Mouse (Mus musculus): Measurements from ENCODE around the gene Gpx2. TPM values are rescaled to one million over a fixed set of nuclear protein-coding genes. Genes with fewer than 3 reads are reported as not detected.
A peak's percentile ranks its signal among the peaks of the same experiment; 100 is the strongest.

Gene Gpx2
- total RNA-seq, 4 experiments from 2014 or later, result not detected

DNA sequence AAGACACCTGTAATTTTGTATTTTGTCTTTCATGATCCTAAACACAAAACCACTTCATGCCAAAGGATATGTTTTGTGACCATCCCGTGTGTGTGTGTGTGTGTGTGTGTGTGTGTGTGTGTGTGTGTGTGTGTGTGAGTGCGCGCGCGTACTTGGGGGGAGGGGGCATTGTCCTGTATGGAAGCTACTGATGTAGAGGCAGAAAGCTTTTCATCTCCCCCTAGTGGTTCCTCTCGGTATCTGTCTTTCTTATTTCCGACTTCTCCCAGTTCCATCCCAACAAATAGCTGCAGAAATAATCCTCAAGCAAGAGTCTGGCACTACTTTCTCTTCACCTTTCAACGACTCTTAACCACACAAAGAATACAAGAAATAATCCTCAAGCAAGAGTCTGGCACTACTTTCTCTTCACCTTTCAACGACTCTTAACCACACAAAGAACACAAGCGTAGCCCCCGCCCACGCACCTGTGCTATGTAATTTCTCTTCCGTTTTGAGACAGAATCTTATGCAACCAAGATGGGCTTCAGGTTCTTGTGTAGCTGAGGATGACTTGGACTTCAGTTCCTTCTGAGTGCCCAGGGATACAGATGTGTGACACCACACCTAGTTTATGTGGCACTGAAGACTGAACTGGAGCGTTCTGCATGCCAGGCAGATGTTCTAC is 42.6 kb downstream of the Gpx2 start:
- DNase-seq (ENCODE audit: low spot score), result peak; percentile 30

DNA sequence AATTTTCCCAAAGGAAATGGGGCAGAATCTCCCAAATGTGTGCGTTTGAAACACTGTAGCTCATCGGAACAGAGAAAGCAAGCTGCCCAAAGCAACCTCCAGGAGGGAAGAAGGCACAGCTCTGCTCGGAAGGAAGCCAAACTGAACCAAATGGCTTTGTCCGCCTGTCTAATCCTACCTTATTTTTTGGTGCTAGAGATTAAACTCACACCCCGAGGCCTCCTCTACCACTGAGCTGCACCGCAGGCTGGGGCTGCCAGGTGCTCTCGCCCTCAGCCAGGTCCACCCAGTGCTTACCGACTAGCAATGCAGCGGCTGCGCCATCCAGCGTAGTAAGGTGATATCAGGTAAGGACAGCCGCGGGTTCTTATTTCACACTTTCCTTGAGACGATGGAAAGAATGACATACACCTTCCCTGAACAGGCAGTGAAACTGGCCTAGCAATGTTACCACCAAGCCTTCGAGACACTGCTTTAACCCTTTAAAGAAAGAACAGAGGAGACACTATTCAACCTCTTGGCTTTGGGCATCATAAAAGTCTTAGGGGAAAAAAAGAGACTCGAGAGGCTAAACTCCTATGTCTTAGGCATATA is 44.4 kb downstream of the Gpx2 start:
- DNase-seq (ENCODE audit: low spot score), result no peak

Other genes with a start within 250 kb of the Gpx2 start
- 10 to 100 TPM; 91.9 to 98.2 (median 95.8) TPM for gene Sptb, start 85.0 kb downstream of the Gpx2 start, total RNA-seq (2022)
- 10 to 100 TPM; 74.6 to 86.6 (median 80.5) TPM for gene Churc1, start 30.0 kb downstream of the Gpx2 start, total RNA-seq (2022)
- gene Fntb, start 30.0 kb downstream of the Gpx2 start, total RNA-seq (2022), result 10 to 100 TPM; 12.8 to 16.1 (median 14.9) TPM
- gene Rab15, start 27.4 kb upstream of the Gpx2 start, total RNA-seq (2022), result under 1 TPM; 0.25 to 0.92 (median 0.32) TPM
- gene Max, start 166.6 kb upstream of the Gpx2 start, total RNA-seq (2022), result 10 to 100 TPM; 59.2 to 86.0 (median 63.7) TPM

Measured in heart, adult 8-10 months (tissue).